Mouse (Mus musculus) forebrain, embryonic 11.5 days (tissue): ENCODE data around the gene Sapcd1. TPM values are rescaled to one million over a fixed set of nuclear protein-coding genes. Genes with fewer than 3 reads are reported as not detected.
A peak's percentile ranks its signal among the peaks of the same experiment; 100 is the strongest.

Experiments used
- ATAC-seq: fragments of 200-750 bp; cut with Nextera tagmentation; replicated peaks from 2 replicates; pipeline ENCODE4 v1.8.0; 2017; ENCODE audit warnings: moderate TSS enrichment; ENCODE audit not compliant: low FRiP score
- DNase-seq: peaks from one replicate; pipeline ENCODE4 v3.0.0-alpha.2; 2017; ENCODE audit warnings: low spot score
- H3K27ac ChIP-seq: fragments of 300-500 bp; sonication (generic); 2 replicates; pipeline ENCODE4 v1.5.1; 2014; ENCODE audit warnings: low read depth, low read length
- H3K27me3 ChIP-seq: fragments of 300-500 bp; sonication (generic); 2 replicates; pipeline ENCODE4 v1.6.1; 2014; ENCODE audit warnings: mild to moderate bottlenecking, low read length, mixed read lengths; ENCODE audit not compliant: control insufficient read depth, insufficient read depth
- H3K36me3 ChIP-seq: fragments of 300-500 bp; sonication (generic); 2 replicates; pipeline ENCODE4 v1.6.1; 2014; ENCODE audit warnings: mild to moderate bottlenecking, low read length, moderate library complexity, mixed read lengths; ENCODE audit not compliant: control insufficient read depth, insufficient read depth
- H3K4me1 ChIP-seq: fragments of 300-500 bp; sonication (generic); replicated peaks from 2 replicates; pipeline ENCODE4 v1.6.1; 2014; ENCODE audit warnings: low read length, mixed read lengths; ENCODE audit not compliant: control insufficient read depth, insufficient read depth
- H3K4me2 ChIP-seq: fragments of 300-500 bp; sonication (generic); 2 replicates; pipeline ENCODE4 v1.6.1; 2014; ENCODE audit warnings: low read depth, mild to moderate bottlenecking, low read length, moderate library complexity, mixed read lengths; ENCODE audit not compliant: severe bottlenecking
- H3K4me3 ChIP-seq: fragments of 300-500 bp; sonication (generic); 2 replicates; pipeline ENCODE4 v1.5.1; 2014; ENCODE audit warnings: low read depth, low read length
- H3K9ac ChIP-seq: fragments of 300-500 bp; sonication (generic); 2 replicates; pipeline ENCODE4 v1.6.1; 2014; ENCODE audit warnings: low read length
- H3K9me3 ChIP-seq: fragments of 300-500 bp; sonication (generic); 2 replicates; pipeline ENCODE4 v1.6.1; 2016; ENCODE audit warnings: low read length, mixed read lengths; ENCODE audit not compliant: control insufficient read depth
- WGBS: fragments of 180-500 bp; shearing (Covaris S2); extraction: QIAGEN DNeasy Blood & Tissue Kit; methylation state at CpG from one replicate; pipeline ENCODE4 v1.1.7; 2014; 5-methylcytosine and 5-hydroxymethylcytosine counted together
- polyA plus RNA-seq: library from polyadenylated mRNA; unstranded; fragments of >200 nt; fragmentation: Nextera tagmentation; extraction: Ambion mirVana; gene quantifications from 2 replicates; pipeline ENCODE4 v1.2.1, GENCODE M21; 2014

Sapcd1 gene
- polyA plus RNA-seq, 1 experiment from 2014 or later: 4.1 TPM

DNA sequence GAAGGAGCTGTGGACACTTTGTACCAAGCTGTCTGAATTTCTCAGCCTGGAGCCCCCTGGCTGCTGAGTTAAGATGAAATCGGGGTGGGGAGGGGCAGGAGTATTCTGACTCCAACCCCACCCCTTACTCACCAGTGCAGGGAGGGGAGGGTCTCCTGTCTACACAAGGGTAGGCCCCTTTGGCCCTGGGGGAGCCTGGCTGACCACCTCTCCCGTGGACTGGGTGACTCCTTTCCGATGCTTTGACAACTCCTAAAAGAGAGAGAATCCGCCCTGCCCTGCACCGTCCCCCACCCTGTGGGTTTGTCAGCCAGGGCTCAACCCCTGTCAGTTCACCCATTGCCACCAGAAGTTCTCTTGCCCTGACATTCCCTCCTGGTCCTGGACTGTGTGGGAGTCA is 1.6 kb downstream of the Sapcd1 start:
- DNase-seq (peak; percentile 51), ATAC-seq (no peak)
- Histone ChIP-seq H3K4me1 (peaks cover 19% of the 10 kb centered on the region), H3K27ac (no peak overlapping the region), H3K4me2 (no peak overlapping the region), H3K4me3 (no peak overlapping the region), H3K9ac (no peak overlapping the region), H3K36me3 (no peaks in the 10 kb centered on the region; the same call in 1 of the 2 replicates), H3K27me3 (no peaks in the 10 kb centered on the region), H3K9me3 (no peaks in the 10 kb centered on the region)
- 84% methylated on average over 5 of the region's 5 CpGs for WGBS

DNA sequence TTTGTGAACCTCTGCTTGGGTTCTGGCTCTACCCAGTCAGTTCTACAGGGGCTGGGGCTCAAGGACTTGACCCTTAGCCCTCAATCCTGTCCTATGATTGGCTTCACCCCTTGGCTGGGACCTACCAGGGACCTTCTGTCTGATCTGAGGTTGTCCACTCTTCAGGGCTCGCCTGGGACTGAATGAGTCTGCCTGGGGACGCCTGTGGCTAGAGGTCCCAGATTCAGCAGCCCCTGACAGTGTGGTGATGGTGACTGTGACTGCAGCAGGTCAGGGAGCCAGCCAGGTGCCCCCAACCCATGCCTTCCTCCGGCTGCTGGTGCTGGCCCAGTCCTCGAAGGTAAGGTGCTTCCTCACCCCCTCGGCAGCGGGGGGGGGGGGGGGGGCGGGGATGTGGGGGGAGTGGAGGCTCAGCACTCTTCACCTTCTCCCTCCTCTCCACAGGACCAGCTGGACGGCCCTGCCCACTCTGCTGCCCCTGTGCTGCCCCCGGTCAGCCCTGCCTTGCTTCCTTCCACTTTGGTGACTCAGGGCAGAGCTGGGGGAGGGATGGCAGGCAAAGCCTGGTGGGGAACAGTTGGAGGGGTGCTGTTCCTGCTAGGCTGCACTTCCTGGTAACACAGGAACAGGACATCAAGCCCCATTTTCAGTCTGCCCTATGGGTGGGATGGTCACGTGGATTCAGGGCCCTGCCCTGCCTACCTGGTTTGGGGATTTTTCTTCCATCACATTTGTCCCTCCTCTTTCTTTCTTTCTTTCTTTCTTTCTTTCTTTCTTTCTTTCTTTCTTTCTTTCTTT is 2.9 kb downstream of the Sapcd1 start:
- no peak overlapping the region for H3K4me3 ChIP-seq
- no peak overlapping the region for H3K27ac ChIP-seq
- H3K9me3 ChIP-seq: no peaks in the 10 kb centered on the region
- ATAC-seq (no peak), DNase-seq (peak; percentile 48)
- WGBS: 76% methylated on average over 8 of the region's 10 CpGs
- no peaks in the 10 kb centered on the region; the same call in 1 of the 2 replicates for H3K36me3 ChIP-seq
- H3K4me1 ChIP-seq: peaks cover 16% of the 10 kb centered on the region
- no peak overlapping the region for H3K9ac ChIP-seq
- no peak overlapping the region for H3K4me2 ChIP-seq
- no peaks in the 10 kb centered on the region for H3K27me3 ChIP-seq

DNA sequence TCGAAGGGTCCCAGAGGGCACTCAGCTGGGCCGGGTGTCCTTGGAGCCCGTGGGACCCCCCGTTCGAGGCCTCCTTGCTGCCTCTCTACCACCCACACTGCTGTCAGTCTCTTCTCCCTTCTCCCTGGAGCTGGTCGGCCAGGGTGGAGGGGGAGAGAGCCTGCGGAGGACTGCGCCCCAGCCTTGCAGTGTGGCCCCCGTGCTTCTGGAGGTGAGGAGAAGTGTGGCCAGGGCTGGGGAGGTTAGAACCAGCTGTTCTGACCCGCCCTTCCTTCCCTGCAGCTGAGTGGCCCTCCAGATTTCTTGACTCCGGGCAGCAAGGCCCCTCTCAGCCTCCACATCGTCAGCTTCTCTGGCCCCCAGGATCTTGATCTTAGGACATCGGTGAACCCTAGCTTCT is 3.6 kb downstream of the Sapcd1 start:
- no peaks in the 10 kb centered on the region; the same call in 1 of the 2 replicates for H3K36me3 ChIP-seq
- H3K9ac ChIP-seq: no peak overlapping the region
- H3K27me3 ChIP-seq: no peaks in the 10 kb centered on the region
- H3K4me2 ChIP-seq: no peak overlapping the region
- ATAC-seq (no peak), DNase-seq (peak; percentile 40)
- no peak overlapping the region for H3K4me3 ChIP-seq
- H3K4me1 ChIP-seq: peaks cover 13% of the 10 kb centered on the region
- H3K27ac ChIP-seq: no peak overlapping the region
- WGBS: 78% methylated on average over 13 of the region's 13 CpGs
- H3K9me3 ChIP-seq: no peaks in the 10 kb centered on the region

DNA sequence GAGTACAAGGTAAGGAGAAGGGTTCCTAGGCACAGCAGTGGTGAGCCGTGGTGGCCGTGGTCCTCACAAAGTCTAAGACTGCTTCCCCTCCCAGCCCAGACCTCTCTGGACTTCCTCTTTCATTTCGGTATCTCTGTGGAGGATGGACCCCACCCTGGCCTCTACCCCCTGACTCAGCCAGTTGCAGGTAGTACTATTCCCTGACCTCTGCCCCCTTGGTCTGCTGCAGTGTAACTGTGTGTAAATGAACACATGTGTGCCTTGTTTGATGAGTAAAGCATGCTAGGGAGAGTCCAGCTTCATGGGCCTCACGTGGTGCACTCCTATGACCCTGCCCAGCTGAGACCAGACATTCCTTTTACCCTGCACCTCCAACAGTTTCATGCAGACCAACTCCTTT is 4.1 kb downstream of the Sapcd1 start:
- Histone ChIP-seq H3K36me3 (no peaks in the 10 kb centered on the region; the same call in 1 of the 2 replicates), H3K27me3 (no peaks in the 10 kb centered on the region), H3K9ac (no peak overlapping the region), H3K4me1 (peaks cover 13% of the 10 kb centered on the region), H3K4me2 (no peak overlapping the region), H3K27ac (no peak overlapping the region), H3K4me3 (no peak overlapping the region), H3K9me3 (no peaks in the 10 kb centered on the region)
- 83% methylated on average over 4 of the region's 4 CpGs for WGBS
- ATAC-seq: no peak
- peak; percentile 48 for DNase-seq

DNA sequence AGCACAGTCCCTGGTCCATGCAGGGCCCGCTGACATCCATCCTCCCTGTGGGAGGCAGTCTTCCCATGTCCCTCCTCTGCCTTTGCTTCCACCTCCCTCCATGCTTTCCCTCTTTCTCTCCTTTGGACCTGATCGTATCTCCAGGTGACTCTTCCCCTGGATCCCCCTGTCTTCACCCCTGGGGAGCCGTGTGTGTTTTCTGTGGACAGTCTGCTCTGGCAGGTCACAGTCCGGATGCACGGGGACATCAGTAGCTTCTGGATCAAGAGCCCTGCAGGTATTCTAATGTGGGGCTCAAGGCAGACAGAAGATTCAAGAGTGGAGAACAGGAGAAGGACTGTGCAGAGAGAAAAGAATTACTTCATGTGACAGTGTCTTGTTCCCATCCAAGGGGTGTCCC is 4.6 kb downstream of the Sapcd1 start:
- Histone ChIP-seq H3K9ac (no peak overlapping the region), H3K4me3 (no peak overlapping the region), H3K27me3 (no peaks in the 10 kb centered on the region), H3K36me3 (no peaks in the 10 kb centered on the region; the same call in 1 of the 2 replicates), H3K4me2 (no peak overlapping the region), H3K27ac (no peak overlapping the region), H3K4me1 (peaks cover 13% of the 10 kb centered on the region), H3K9me3 (no peaks in the 10 kb centered on the region)
- ATAC-seq: no peak
- no peak for DNase-seq
- 87% methylated on average over 5 of the region's 5 CpGs for whole genome bisulfite sequencing

DNA sequence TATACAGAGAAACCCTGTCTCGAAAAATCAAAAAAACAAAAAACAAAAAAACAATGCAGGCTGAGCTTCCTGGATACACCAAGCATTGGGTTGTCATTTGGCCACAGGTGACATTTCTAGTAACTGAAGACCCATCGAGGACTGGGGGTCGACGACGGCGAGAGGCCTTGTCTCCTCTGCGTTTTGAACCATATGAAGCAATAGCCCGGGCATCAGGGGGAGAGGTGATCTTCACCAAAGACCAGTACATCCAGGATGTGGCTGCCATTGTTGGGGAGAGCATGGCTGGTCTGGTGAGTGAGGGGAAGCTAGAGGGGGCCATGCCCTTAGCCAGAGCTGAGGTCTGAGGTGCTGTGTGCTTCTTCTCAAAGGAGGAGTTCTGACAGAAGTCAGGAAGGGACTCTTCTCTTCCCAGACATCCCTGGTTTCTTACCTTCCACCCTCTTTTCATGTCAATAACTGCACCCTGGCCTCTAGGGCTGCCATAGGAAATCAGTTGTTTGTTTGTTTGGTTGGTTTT is 5.2 kb downstream of the Sapcd1 start:
- Histone ChIP-seq H3K27me3 (no peaks in the 10 kb centered on the region), H3K9ac (no peak overlapping the region; the same call in 1 of the 2 replicates), H3K4me3 (no peak overlapping the region), H3K4me1 (peaks cover 10% of the 10 kb centered on the region), H3K36me3 (no peaks in the 10 kb centered on the region; the same call in 1 of the 2 replicates), H3K9me3 (no peaks in the 10 kb centered on the region), H3K4me2 (no peak overlapping the region), H3K27ac (no peak overlapping the region)
- ATAC-seq: no peak
- DNase-seq: peak; percentile 44
- WGBS: 93% methylated on average over 8 of the region's 8 CpGs

DNA sequence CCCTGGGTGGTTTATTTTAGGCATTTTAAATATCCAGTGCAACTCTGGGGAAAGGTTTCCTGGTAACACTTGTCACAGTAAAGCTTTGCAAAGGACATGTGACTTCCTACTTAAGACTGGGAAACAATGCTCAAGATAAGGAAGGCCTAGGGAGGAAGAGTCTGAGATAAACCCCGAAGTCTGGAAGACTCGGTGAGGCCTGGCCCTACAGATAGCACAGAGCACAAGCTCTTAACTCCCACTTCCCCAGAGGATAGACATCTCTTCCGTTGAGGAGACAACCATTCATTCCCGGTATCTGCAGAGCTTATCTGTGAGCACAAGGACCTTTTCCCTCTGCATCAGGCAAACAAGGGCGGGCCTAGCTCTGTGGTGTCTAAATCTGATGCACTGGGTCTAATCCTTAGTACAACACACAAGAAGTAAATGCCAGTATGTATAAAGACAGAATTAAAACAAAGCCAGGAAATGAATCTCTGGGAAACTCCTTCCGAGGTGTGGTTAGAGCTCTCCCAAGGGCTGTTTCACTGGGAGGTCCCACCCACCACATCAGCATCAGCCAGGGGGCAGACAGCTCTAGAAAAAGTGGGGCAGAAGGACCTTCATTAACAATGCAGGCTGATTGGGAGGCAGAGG is 5.9 kb downstream of the Sapcd1 start:
- 58% methylated on average over 6 of the region's 6 CpGs for WGBS
- H3K27me3 ChIP-seq: no peaks in the 10 kb centered on the region
- H3K27ac ChIP-seq: no peak overlapping the region
- no peak overlapping the region for H3K4me2 ChIP-seq
- DNase-seq (peak; percentile 50), ATAC-seq (no peak)
- H3K4me1 ChIP-seq: peaks cover 6% of the 10 kb centered on the region
- no peak overlapping the region for H3K9ac ChIP-seq
- no peaks in the 10 kb centered on the region for H3K9me3 ChIP-seq
- H3K36me3 ChIP-seq: no peaks in the 10 kb centered on the region; the same call in 1 of the 2 replicates
- H3K4me3 ChIP-seq: no peak overlapping the region

DNA sequence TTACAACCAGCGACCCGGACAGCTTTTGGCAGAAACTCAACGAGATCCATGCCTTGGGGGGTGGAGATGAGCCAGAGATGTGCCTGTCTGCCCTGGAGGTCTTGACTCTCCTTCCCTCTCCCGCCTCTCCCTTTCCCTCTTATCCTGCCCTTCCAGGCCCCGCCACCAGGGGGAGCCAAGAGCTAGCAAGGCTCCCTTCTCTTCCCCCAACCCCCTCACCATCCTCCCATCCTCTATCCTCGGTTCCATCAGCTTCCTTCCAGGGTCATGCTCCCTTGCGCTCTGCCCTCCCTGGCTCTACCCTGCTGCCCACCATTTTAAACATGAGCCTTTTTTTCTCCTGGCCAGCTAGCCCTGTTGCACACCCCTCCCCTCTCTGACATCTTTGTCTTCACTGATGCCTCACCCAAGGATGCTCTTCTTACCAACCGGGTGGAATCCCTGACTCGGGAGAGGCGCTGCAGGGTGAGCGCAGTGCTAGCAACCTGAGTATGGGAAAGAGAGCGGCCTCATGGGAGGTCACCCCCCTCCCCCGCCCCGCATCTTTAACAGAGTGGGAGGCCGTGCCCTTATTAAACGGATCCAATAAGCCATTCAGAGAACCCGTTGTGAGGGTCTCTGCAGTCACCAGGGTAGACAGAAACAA is 6.5 kb downstream of the Sapcd1 start:
- peaks cover 6% of the 10 kb centered on the region for H3K4me1 ChIP-seq
- no peaks in the 10 kb centered on the region for H3K9me3 ChIP-seq
- no peaks in the 10 kb centered on the region; the same call in 1 of the 2 replicates for H3K36me3 ChIP-seq
- WGBS: 5% methylated on average over 17 of the region's 17 CpGs
- peak; percentile 93 for DNase-seq
- no peak overlapping the region for H3K4me3 ChIP-seq
- ATAC-seq: peak; percentile 64
- H3K27me3 ChIP-seq: no peaks in the 10 kb centered on the region
- H3K9ac ChIP-seq: peak overlapping the region; percentile 23; the same call in 1 of the 2 replicates
- no peak overlapping the region for H3K27ac ChIP-seq
- peak overlapping the region; percentile 27 for H3K4me2 ChIP-seq
